Mouse (Mus musculus) embryonic stem cell, embryonic (primary cell): ENCODE results near the gene Gm30191.

Experiments used
- CTCF ChIA-PET, 4 experiments: fragments of 300-600 bp in 2 of 4; fragments of 350-600 bp in 2 of 4; sonication (Branson Sonifier 250); formaldehyde crosslinking; loops; one replicate each; lab custom pipeline; 2022; ENCODE audit warnings: inconsistent platforms in 2 of 4; lab: Charles Lee
- POLR2A ChIA-PET, 4 experiments: fragments of 300-600 bp in 2 of 4; fragments of 350-600 bp in 2 of 4; sonication (Branson Sonifier 250); formaldehyde crosslinking; loops; one replicate each; lab custom pipeline; 2022; ENCODE audit warnings: antibody characterized with exemption in 4 of 4, inconsistent platforms in 1 of 4; lab: Charles Lee

Gm30191 gene

DNA sequence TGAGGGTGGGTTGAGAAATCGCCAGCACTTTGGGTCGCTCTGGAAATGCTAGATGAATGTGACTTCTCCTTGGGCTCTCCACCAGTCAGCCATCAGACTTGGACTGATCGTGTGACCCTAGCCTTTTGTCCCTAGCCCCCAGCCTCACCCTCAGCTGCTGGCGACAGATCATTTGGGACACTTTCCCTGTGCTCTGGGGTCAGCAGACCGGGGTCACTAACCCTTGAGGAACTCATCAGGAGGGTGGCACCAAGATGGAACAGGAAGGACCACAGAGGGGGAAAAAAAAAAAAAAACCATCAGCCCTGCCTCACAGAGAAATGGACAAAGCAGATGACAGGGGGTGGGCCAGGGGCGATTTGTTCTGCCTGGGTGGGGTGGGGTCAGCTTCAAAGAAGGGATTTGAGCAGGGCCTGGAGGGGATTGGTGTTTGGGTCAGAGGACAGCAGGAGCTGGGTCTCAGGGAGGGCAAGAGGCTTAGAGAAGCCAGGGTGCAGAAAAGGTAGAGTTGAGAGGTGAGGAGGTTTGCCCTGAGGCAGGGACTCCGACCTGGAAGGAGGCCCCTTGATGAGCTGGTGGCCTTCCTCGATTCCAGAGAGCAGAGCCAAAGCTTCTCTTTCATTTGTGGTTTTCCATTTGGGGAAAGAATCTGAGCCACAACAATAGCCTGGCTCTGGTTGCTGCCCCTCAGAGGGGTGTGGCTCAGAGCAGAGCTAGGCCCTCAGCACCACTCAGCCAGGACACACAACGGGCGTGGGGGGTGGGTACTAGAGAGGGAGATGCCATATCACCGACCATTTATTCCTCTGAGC, 10.7 kb downstream of the Gm30191 start:
- ChIA-PET CTCF (interaction anchor here in 2 of 4 experiments (0.5 to 1.4 kb wide), 6 partner anchors 11 to 1220 kb away, joined by 3 to 5 read pairs (median 3); no protein-coding TSS in a partner anchor), POLR2A (interaction anchor here in 3 of 4 experiments (0.5 to 6.3 kb wide), 17 partner anchors 10 to 1966 kb away, joined by 3 to 43 read pairs (median 4); partner anchors contain the start of genes Cep85 (in 2 of the 3) and Pdik1l (in 1 of the 3))

DNA sequence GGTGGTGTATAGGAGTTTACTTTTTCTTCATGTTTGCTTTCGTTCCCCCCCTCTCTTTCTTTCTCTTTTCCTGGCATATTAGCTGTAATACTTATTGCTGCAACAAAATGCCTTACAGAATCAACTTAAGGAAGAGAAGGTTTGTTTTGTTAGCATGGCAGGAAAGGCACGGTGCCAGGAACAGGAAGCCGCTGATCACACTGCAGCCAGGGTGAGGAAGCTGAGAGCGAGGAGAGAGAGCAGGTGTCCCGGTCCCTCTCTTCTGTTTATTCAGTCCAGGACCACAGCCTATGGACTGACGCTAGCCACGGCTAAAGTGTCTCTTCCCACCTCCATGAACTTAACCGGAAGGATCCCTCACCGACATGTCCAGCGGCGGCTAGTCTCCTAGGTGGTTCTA, 11.6 kb downstream of the Gm30191 start:
- ChIA-PET CTCF (interaction anchor here in 1 of 4 experiments (0.5 kb wide), 1 partner anchor 174 kb away, joined by 3 read pairs; no protein-coding TSS in a partner anchor), POLR2A (interaction anchor here in 2 of 4 experiments (0.6 to 6.3 kb wide), 4 partner anchors 9 to 1967 kb away, joined by 3 to 43 read pairs (median 4); no protein-coding TSS in a partner anchor)

DNA sequence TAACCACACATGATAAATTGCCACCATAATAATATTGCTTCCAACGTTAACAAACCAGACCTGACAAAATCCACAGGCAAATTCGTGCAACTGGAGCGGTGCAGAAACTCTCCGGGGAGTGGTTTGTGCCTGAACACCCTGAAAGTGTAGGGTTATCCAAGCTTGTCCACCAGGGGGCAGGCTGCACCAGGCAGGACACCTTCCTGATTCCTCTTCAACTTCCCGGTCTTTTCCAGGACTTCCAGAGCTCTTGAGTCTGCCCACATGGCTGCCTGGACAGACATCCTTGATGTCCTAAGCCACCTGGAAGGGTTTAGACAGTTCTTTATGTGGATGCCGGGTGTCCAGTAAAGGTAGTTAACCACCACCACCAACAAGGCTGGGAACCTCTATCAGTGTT, 16.5 kb downstream of the Gm30191 start:
- POLR2A ChIA-PET = interaction anchor here in 3 of 4 experiments (0.6 to 2.9 kb wide), 21 partner anchors 8 to 1206 kb away, joined by 3 to 12 read pairs (median 4); partner anchors contain the start of genes Cep85 (in 1 of the 3), Dhdds (in 1 of the 3), Grrp1 (in 1 of the 3) and Pafah2 (in 1 of the 3)
- CTCF ChIA-PET = interaction anchor here (0.5 to 2.7 kb wide), 47 partner anchors 8 to 601 kb away, joined by 3 to 18 read pairs (median 4); partner anchors contain the start of genes Cep85 (in 4 of the 4), Grrp1 (in 3 of the 4), Pafah2 (in 3 of the 4) and Pdik1l (in 2 of the 4)

DNA sequence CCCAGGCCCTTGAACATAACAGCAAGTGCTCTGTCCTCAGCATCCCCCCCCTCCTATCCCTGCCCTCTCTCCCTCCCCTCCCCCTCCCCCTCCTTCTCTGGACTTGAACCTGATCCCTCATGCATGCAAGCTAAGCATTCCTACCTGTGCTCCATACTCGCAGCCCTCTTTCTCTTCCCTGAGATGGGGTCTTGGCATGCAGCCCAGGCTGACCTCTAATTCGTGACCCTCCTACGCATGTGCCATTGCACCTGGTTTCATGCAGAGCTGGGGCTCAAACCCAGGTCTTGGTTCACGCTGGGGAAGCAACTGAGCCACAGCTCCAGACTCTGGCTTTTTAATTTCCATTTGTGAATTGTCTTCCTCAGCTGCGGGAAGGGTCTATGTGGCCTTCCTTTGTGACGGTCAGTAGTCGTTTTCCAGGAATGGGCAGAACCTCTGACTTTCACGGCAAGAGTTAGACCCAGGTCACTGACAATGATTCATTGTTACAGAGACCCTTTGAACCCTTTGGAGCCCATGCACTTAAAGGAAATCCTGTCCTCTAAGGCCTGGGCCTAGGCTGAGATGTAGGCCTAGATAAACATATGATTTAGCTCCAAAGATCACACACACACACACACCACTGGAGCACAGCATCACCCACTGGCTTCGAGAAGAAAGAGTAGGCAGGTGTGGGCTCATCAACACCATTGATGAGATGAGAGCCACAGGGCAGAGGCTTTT, 19.3 kb downstream of the Gm30191 start:
- CTCF ChIA-PET = interaction anchor here in 3 of 4 experiments (0.6 to 1.2 kb wide), 11 partner anchors 11 to 144 kb away, joined by 3 to 6 read pairs (median 3); partner anchors contain the start of genes Cep85 (in 2 of the 3) and Grrp1 (in 1 of the 3)
- POLR2A ChIA-PET = interaction anchor here in 3 of 4 experiments (0.5 to 4.7 kb wide), 7 partner anchors 11 to 152 kb away, joined by 3 to 43 read pairs (median 3); partner anchors contain the start of genes Grrp1 (in 2 of the 3), Cep85 (in 1 of the 3) and Pdik1l (in 1 of the 3)

DNA sequence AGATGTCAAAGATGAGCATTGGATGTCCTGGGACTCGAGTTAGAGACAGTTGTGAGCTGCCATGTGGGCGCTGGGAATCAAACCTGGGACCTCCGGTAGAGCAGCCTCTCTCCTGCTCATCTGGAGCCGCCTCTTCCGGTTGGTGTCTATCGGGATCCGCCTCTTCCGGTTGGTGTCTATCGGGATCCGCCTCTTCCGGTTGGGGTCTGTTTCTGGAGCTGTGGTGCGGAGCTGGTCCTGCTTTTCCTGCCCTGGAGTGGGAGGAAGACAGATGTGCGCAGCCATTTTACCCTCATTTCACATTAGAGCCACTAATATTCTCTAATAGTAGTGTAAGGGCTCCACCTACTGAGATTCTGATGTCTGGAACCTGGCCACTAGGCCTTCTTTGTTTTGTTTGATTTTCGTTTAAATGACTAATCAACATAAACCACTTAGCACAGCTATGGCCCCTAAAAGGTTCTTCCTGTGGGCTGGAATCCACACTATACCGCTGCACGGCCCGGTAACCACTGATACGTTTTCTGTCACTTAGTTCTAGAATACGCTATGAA, 21.4 kb downstream of the Gm30191 start:
- ChIA-PET CTCF (interaction anchor here (0.5 to 2.4 kb wide), 29 partner anchors 10 to 288 kb away, joined by 3 to 18 read pairs (median 4); partner anchors contain the start of genes Cep85 (in 1 of the 4), Gm30191 (in 1 of the 4), Grrp1 (in 1 of the 4) and Pafah2 (in 1 of the 4)), POLR2A (interaction anchor here (0.6 to 4.7 kb wide), 75 partner anchors 9 to 655 kb away, joined by 3 to 43 read pairs (median 4); partner anchors contain the start of genes Cep85 (in 3 of the 4), Grrp1 (in 3 of the 4), Pdik1l (in 3 of the 4) and Pafah2 (in 2 of the 4))

DNA sequence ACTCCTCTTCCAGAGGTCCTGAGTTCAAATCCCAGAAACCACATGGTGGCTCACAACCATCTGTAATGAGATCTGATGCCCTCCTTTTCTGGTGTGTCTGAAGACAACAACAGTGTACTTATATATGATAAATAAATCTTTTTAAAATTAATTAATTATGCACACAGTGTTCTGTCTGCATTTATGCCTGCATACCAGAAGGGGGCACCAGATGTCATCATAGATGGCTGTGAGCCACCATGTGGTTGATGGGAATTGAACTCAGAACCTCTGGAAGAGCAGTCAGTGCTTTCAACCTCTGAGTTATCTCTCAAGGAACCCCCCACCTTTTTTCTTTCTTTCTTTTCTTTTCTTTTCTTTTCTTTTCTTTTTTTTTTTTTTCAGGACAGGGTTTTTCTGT, 22.9 kb downstream of the Gm30191 start:
- ChIA-PET POLR2A (interaction anchor here in 3 of 4 experiments (1.4 to 4.7 kb wide), 10 partner anchors 9 to 265 kb away, joined by 3 to 43 read pairs (median 8); partner anchors contain the start of genes Grrp1 (in 1 of the 3), Mtfr1l (in 1 of the 3), Pdik1l (in 1 of the 3) and Trim63 (in 1 of the 3)), CTCF (interaction anchor here in 1 of 4 experiments (0.9 to 2.4 kb wide), 5 partner anchors 9 to 110 kb away, joined by 3 to 18 read pairs (median 4); partner anchors contain the start of gene Cep85)

DNA sequence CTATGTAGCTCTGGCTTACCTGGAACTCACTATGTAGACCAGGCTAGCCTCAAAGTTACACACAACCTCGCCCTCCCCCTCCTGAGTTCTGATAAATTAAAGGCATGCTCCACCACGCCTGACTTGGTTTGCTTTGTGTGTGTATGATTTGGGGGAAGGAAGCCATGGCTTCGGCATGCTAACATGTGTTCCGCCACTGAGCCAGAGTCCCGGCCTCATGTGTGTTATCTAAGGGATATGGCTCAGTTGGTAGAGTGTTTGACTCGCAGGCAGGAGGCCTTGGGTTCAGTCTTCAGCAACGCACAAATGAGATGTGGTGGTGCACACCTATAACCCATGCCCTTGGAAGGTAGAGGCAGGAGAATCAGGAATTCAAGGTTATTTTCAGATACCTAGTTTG, 25.2 kb downstream of the Gm30191 start:
- CTCF ChIA-PET = interaction anchor here in 2 of 4 experiments (1.5 to 2.3 kb wide), 2 partner anchors 9 to 21 kb away, joined by 3 to 8 read pairs; no protein-coding TSS in a partner anchor
- POLR2A ChIA-PET = interaction anchor here in 2 of 4 experiments (0.6 to 2.1 kb wide), 3 partner anchors 15 to 67 kb away, joined by 3 to 6 read pairs (median 5); partner anchors contain the start of gene Pdik1l (in 1 of the 2)

DNA sequence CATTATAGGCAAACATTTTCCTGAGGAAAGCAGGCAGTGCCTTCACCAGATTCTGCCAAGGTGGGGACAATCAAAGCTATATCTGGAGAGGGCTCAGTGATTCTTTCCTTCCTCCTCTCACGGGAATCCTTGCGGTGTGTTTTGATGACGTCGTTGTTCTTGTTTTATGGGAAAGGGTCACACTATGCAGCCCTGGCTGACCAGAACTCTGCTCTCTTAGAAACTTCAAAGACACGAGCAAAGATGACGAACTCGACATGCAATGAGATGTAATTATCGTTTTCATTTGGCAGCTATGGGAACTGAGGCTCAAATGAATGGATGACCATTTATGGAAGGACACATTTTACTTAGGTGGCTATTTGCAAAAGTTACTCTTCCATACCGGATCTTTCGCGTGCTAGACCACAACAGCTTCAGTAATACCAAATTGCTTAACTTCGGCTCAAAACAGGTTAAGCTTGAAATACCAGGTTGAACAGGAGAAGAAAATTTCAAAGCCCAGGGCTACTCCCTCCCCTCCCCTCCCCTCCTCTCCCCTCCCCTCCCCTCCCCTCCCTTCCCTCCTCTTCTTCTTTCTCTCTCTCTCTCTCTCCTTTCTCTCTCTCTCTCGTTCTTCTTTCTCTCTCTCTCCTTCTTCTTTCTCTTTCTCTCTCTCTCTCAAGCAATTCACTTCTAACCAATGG, 26.1 kb downstream of the Gm30191 start:
- POLR2A ChIA-PET = interaction anchor here in 3 of 4 experiments (0.6 to 1.9 kb wide), 16 partner anchors 9 to 229 kb away, joined by 3 to 12 read pairs (median 4); partner anchors contain the start of genes Cep85 (in 1 of the 3) and Pdik1l (in 1 of the 3)
- CTCF ChIA-PET = interaction anchor here in 3 of 4 experiments (0.6 to 2.3 kb wide), 4 partner anchors 10 to 378 kb away, joined by 4 to 8 read pairs (median 4); no protein-coding TSS in a partner anchor

DNA sequence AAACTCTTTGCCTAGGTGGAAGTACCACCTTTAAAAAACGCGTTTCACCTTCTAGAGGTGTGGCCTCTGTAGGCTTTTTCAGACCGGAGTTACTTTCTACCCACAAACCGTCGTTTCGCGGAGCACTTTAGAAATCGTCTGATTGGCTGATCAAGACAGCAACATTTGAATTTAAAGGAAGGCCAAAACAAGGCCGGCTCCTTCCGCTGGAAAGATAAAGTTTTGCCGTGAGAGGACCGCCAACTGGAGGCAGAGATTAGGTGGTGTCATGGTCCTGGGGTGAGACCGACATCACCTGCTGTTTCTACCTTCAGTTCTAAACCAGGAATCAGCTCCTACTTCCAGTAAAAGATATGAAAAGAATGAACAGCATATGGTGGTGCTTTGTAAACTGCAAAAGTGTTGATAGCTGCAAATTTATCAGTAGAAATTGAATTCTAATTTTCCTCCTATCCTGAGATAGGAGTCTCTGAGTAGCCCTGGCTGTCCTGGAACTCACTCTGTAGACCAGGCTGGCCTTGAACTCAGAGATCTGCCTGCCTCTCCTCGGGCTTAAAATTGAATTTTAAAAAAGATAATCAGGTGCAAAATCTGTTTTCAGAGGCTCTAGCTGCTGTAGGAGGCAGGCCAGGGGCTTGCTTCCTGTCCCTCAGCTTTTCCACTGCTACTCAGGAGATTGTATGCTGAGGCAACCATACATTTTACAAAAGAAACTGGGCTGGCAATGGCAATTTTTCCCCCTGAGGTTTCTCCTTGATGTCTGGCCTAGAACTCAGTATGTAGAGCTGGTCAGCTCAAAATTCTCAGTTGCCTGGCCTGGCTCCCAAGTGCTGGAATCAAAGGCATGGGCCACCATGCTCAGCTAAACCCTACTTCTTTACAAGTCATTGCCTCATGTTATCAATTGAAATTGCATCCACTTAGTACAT, 26.9 kb downstream of the Gm30191 start:
- ChIA-PET CTCF (interaction anchor here in 2 of 4 experiments (0.8 to 2.3 kb wide), 2 partner anchors 10 to 18 kb away, joined by 5 to 8 read pairs; no protein-coding TSS in a partner anchor), POLR2A (interaction anchor here in 3 of 4 experiments (0.6 to 1.9 kb wide), 18 partner anchors 10 to 302 kb away, joined by 3 to 12 read pairs (median 3); partner anchors contain the start of genes Cep85 (in 1 of the 3) and Pdik1l (in 1 of the 3))

DNA sequence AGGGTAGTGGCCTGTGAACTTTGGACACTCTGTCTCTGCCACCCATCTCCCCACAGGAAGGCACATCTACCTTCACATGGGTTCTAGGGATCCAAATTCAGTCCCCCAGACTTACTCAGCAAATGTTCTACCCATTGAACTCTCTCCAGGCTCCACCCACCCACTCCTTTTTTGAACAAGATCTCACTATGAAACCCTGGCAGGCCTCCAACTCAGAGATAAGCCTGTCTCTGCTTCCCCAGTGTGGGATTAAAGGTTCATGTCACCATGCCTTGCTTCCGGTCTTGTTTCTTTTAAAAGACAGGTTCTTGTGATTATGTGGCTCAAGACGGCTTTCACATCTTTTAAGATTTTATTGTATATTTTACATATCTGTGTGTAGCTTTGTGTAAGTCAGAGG, 38.2 kb downstream of the Gm30191 start:
- POLR2A ChIA-PET = interaction anchor here in 2 of 4 experiments (0.5 to 1.8 kb wide), 8 partner anchors 17 to 413 kb away, joined by 3 to 7 read pairs (median 3); no protein-coding TSS in a partner anchor

DNA sequence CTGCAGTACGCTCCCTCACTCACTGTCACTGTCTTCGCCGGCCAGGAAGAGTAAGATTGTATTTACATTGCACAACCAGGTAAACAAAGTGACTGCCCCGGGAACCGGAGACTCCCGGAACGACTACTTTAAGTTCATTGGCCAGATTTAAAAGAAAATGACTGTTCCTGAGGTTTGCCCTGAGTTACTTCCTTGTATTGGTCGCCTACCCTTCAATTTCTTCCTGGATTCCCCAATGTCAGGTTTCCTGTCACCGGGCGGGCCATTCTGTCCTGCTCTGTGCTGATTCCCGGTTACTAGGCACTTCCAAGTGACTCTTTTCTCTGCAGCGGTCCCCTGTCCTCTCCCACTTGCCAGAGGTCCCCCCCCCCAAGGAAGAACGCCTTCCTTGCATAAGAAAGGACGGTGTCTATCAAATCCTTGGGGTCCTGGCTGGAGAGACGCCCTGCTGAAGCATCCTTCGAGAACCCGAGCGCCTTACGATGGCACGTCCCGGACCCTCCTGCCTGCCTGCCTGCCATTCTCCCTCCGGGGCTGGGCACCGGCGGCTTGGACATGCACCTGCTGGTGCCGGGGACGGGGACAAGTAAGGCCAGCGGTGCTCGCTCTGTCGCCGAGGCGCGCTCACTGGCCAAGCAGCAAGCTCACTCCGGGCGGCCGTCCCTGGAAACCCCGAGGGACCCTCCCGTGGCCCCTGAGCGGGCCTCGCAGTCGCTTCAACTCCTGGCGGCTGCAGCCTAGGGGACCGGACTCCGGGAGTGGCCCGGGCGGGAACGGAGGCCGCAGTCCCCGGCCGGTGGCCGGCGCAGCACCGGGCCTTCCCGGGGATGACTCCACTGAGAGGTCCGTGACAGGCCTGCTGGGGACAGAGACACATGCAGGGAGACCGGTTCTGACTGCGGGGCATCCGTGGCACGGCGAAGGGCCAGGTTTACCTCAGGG, 39.8 kb downstream of the Gm30191 start:
- POLR2A ChIA-PET = interaction anchor here (0.7 to 3.7 kb wide), 61 partner anchors 8 to 933 kb away, joined by 3 to 31 read pairs (median 4); partner anchors contain the start of genes Cep85 (in 3 of the 4), Pafah2 (in 3 of the 4), Sh3bgrl3 (in 3 of the 4) and Trim63 (in 2 of the 4)
- CTCF ChIA-PET = interaction anchor here in 3 of 4 experiments (0.6 to 2.8 kb wide), 16 partner anchors 12 to 376 kb away, joined by 3 to 16 read pairs (median 5); partner anchors contain the start of genes Cep85 (in 2 of the 3) and Catsper4 (in 1 of the 3)

More for the DNA sequence above, 38.2 kb downstream of the Gm30191 start:
- CTCF ChIA-PET = interaction anchor here in 1 of 4 experiments (0.6 kb wide), 1 partner anchor 108 kb away, joined by 3 read pairs; no protein-coding TSS in a partner anchor

DNA sequence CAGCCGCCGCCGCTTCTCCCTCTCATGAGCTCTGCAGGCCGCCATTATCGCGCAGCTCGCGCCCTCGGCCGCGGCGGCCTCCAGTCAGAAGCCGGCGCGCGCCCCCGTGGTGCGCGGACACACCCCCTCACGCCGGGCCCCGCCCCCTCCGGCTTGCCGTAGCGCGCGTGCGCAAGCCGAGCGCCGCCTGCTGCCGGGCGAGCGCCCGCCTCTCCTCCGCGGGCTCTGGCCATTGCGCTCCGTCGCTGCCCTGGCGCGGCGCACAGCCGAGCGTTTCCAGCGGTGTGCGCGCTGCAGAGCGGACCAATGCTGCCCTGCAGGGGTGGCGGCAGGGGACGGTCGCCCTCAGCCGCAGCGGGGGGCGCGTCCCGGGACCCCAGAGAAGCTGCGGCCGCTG, 40.4 kb downstream of the Gm30191 start:
- ChIA-PET POLR2A (interaction anchor here (0.5 to 3.7 kb wide), 61 partner anchors 8 to 1666 kb away, joined by 3 to 31 read pairs (median 4); partner anchors contain the start of genes Cep85 (in 3 of the 4), Pafah2 (in 3 of the 4), Sh3bgrl3 (in 3 of the 4) and Trim63 (in 2 of the 4)), CTCF (interaction anchor here in 3 of 4 experiments (0.6 to 2.8 kb wide), 20 partner anchors 9 to 376 kb away, joined by 3 to 16 read pairs (median 4); partner anchors contain the start of genes Cep85 (in 2 of the 3), Catsper4 (in 1 of the 3) and Pafah2 (in 1 of the 3))

DNA sequence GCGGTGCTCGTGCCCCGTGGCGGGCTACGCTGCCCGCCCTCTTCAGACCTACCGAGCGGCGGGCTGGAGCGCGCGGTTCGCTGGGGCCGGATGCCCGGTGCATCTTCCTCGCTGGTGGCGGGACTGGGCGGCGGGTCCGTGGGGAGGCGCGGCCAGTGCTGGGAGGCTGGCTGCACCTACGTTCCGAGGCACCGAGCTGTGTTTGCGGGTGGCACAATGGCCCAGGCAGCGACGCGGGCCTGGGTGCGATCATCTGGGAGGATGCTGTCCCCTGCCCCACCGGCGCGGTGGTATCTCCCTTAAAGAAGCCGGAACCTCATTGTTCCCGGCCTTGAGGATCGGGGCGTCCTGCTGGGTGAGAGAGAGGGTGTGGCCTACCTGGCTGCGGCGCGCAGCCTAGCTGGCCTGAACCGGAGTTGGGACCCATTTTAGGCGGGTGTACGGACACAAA, 40.9 kb downstream of the Gm30191 start, which contains the start of gene Pdik1l:
TSS of gene Pdik1l (minus strand) at position 321 of the 451 bp plus-strand sequence.
- POLR2A ChIA-PET = interaction anchor here (0.5 to 3.7 kb wide), 67 partner anchors 8 to 1859 kb away, joined by 3 to 31 read pairs (median 4); partner anchors contain the start of genes Cep85 (in 3 of the 4), Pafah2 (in 3 of the 4), Sh3bgrl3 (in 3 of the 4) and Trim63 (in 2 of the 4)

More for the DNA sequence above, 40.9 kb downstream of the Gm30191 start, which contains the start of gene Pdik1l:
- CTCF ChIA-PET = interaction anchor here in 3 of 4 experiments (0.7 to 2.8 kb wide), 17 partner anchors 9 to 377 kb away, joined by 3 to 16 read pairs (median 5); partner anchors contain the start of genes Cep85 (in 2 of the 3), Catsper4 (in 1 of the 3) and Pafah2 (in 1 of the 3)
